Mouse (Mus musculus): Measurements from ENCODE around the gene Obscn.

Obscn gene

DNA sequence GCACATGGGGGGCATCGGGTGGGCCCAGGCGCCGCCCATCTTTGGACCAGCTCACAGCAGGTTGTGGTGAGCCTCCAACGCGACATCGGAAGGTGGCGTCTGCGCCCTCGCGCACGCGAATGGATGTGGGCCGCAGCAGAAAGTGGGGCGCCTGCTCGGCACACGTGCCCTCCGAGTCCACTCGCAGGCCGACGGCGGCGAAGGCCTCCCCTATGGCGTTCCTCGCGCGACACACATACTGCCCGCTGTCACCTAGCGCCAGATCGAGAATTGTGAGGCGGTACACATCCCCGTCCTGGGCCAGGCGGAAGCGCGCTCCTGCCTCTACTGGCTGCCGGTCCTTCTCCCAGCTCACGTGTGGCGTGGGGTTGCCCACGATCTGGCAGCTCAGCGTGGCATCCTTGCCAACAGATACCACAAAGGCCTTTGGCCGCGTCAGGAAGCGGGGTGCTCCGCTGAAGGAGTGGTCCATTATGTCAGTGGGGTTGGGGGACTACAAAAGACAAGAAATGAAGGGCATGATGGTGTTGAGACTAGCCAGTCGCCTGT is at the start of gene Obscn:
Gene Obscn (minus strand): TSS at position 499 of the 549 bp plus-strand sequence.
- no peak for DNase-seq (ENCODE audit: low spot score in 2 of 2)

DNA sequence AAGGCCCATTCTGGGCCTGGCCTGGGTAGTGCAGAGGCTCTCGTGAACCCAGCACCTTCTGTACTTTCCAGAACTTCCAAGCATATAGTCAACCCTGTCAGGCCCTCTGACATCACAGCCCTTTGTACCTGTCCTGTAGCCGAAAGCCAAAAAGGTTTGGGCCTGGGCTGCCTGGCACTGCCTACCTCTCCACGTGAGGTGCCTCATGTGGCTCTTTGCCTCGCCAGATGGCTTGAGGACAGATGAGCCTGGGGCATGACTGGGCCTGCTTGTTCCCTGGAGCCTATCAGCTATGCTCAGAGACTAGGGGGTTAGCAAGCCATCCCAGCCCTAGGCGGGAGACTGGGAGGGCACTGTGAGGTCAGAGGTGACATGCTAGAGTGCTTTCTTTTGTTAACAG is 49.3 kb upstream of the Obscn start:
- DNase-seq (ENCODE audit: low spot score in 2 of 2) = no peak

DNA sequence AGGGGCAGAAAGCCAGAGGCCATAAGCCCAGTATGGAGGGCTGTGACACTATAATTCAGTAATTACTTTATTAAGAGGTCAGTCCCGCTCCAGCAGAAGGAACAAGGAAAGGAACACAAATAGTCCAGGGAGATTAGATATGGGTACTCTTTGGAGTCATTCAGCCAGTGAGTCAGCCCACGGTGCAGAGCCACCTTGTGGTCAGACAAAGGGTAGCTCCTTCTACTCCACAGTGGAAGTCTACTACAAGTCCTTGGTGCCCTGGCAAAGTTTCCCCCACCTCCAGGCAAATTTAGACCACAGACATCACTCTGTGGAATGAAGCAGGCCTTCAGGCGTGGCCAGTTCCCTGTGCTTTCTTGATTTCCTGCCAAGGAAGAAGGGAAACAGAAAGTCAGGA is 47.6 kb upstream of the Obscn start:
- peak in 1 of 2 experiments; percentile 76 for DNase-seq (ENCODE audit: low spot score in 2 of 2)

DNA sequence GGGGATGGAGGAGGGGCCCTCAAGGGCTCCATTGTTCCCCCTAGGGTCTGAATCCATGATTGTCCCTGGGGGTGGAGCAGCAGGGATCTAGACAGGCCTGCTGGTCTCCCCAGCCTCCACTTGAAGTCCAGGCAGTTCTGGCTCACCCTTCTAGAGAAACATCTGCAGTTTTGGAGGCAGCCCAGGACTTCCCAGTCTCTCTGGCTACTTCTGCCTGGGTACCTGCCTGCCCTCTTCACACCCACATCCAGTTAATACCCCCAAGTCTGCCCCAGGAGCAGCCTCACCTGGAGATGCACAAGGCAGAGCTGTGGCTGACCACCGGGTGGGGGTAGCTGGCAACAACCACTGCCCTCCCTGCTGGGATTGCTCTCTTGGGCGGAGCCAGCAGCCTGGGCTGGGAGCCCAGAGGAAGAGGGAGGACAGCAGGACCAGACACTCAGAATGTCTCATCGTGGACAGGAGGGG is 46.7 kb upstream of the Obscn start, which contains the start of gene Gjc2:
Gene Gjc2 (minus strand): TSS at position 350 of the 468 bp plus-strand sequence.
- DNase-seq (ENCODE audit: low spot score in 2 of 2) = no peak

DNA sequence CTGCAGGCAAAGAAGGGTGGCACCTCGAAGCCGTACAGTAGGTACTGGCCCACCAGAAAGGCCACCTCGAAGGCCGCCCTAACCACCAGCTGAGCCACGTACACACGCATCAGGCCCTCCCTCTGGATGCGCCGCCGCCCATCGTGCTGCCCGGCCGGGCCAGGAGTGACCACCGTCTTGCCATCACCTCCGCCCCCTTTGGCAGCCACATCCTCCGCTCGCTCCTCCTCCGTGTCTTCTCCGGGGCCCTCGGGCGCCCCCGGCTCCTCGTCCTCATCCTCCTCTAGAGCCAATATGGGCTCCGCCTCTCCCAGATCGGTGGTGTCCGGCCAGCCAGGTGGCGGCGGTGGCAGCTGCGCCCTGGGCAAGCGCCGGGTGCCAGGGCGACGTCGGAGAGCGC is 40.7 kb upstream of the Obscn start:
- DNase-seq (ENCODE audit: low spot score in 2 of 2) = no peak

DNA sequence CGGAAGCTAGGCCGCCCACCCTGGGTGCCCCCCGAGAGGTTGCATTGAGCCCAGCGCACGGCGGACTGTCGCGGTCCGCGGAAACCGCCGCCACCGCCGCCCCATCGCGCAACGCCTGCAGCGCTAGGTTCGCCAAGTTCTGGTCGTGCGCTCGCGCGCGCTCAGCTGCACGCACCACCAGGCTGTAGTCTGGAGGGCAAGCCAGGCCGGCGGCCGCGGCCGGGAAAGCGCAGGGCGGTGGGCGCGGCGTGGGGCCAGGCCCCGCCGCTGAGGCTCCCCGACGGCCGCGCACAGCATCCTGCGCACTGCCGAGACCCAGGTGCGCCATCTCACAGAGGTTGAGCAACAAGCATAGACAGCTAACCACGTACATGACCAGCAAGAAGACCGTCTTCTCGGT is 40.3 kb upstream of the Obscn start:
- DNase-seq (ENCODE audit: low spot score in 2 of 2) = no peak

DNA sequence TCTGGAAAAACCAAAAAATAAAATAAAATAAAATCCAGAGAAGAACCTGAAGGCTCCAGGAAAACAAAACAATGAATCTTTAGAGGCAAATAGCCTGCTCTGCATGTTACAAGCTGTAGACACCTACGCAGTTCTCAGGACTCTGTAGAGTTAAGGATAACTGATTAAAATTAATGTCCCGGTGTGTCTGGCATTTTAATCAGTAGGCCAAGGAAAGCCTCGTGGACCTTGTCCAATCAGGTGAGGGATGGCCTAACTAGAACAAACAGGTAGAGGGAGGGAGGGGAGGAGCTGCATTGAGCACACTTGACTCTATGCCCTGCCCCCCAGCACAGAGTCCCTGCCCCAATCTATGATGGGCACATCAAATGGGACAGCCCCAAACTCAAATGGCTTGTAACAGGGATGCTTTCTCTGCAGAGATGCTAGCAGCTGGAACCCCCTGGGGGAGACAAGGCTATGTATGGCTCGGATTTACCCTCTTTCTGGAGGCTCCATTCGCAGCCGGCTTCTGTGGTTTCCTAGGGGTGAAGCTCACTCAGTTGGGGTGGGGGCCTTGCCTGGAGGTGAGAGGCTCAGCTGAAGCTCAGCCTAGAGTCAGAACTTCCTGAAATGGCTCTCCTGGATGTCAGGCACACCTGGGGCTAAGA is 38.1 kb upstream of the Obscn start:
- no peak for DNase-seq (ENCODE audit: low spot score in 2 of 2)

DNA sequence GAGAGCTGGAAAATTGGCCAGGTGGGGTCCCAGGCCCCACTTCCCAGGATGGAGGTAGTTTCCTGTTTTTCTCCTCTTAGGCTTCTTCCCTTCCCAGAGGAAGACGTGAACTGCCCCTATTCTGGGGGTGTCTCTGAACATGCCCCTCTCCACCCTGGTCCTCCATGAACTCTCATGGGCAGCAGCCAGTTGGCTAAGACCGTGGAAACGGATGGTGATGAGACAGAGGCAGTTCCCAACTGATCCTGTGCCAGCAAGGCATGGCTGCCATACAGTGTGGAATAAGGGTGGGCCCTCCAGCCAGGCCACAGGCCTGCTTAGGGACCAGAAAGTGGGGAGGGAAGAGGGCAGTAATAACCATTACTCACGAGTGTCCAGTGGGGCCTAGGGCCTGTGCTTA is 34.3 kb upstream of the Obscn start:
- no peak for DNase-seq (ENCODE audit: low spot score in 2 of 2)

DNA sequence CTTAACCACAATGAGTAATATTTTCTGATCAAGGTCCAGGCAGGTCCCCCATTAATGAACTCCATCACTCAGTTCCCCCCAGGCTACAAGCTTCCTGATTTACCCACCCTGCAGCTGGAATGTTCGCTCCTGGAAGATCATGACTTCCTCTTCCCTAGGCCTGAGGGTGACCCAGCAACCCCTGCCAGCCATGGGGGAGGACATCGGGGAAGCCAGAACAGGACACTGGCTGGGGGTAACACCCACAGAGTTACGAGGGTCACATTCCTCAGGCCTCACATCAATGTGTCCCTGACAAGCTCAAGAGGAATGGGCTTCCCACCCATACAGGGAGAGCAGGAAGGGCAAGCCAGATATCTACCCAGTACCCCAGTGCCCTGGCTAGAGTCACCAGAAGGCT is 33.6 kb upstream of the Obscn start:
- DNase-seq (ENCODE audit: low spot score in 2 of 2) = no peak

DNA sequence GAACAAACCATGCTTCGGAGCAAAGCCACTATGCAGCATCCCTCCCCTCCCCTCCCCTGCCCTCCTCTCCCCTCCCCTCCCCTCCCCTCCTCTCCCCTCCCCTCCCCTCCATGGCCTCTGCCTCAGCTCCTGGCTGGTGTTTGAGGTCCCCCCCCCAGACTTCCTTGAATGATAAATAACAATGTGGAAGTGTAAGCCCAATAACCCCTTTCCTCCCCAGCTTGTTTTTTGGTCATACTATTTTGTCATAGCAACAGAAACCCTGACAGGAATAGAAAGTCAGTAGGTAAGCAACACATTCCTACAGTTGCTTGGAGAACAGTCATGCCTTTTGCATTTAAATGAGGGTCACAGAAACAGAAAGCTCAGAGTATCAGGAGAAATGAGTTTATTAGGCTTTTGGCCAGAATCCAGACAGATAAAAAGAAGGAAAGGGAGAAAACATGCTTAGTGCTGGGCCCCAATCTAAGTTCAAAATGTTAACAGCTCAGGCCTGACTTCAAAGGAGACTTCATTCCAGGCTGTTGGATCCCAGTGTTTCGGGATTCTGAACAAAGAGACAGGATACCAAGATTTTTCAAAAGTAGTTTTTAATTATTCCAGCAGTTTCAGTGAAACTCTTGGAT is 29.5 kb upstream of the Obscn start:
- DNase-seq (ENCODE audit: low spot score in 2 of 2) = no peak

DNA sequence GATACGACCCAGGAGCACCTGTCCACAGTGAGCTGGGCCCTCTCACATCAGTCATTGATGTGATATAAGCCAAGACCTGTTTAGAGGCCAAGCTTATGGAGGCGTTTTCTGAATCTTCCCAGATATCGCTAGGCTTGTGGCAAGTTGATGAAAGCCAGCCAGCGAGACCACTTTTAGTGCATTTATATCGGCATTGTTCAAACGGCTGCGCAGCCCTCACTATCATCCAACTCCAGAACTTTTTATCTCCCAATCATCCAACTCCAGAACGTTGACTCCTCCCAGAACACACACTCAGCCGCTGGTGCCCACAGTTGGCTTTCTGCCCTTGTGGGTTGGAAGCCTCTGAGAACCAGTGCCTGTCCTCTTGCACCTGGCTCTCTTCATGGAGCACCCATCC is 28.2 kb upstream of the Obscn start:
- peak; percentile 78 to 85 for DNase-seq (ENCODE audit: low spot score in 2 of 2)

DNA sequence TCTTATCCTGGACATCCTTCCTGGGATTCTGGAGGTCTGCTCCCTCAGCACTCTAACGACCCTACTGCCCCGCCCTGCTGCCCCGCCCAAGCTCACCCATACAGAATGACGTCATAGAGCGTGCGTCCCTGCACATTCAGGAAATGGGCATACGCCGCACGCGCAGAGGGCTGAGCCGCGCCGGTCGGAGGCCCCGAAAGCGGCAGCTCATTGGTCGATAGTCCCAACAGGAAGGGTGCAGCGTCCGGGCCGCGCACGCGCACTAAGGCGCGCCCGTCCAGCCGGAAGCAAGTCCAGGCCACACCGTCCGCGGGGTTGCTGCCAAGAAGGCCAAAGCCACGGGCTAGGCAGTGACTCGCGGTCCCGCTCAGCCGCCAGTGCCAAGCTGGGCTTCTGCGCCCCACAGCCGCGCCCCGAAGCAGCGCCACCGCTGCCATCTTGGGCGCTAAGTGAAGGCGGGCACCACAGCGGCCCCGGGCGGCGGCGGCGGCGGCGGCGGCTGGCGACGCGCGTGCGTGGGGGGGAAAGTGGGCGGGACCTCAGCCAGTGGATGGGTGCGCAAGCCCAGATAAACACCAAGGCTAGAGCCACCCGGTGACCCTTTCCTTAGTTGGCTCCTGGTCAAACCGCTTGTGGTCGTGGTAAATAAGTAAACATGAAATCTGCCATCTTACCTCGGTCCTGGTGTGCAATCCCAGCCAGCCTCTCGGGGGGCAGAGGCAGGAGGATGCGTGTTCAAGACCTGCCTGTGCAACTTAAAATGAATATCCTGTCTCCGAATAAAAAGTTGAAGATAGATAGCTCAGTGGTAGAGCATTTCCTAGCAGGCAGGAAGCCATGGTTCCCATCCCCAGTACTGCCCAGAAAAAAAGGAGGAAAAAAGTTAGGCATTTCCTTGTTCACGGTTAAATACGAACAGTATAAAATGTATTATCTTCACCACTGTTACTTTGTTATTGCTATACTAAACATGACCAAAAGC is 27.3 kb upstream of the Obscn start, which contains the start of gene Iba57:
Gene Iba57 (minus strand): TSS at position 485 of the 982 bp plus-strand sequence.
- DNase-seq (ENCODE audit: low spot score in 2 of 2) = peak; percentile 95 to 97

DNA sequence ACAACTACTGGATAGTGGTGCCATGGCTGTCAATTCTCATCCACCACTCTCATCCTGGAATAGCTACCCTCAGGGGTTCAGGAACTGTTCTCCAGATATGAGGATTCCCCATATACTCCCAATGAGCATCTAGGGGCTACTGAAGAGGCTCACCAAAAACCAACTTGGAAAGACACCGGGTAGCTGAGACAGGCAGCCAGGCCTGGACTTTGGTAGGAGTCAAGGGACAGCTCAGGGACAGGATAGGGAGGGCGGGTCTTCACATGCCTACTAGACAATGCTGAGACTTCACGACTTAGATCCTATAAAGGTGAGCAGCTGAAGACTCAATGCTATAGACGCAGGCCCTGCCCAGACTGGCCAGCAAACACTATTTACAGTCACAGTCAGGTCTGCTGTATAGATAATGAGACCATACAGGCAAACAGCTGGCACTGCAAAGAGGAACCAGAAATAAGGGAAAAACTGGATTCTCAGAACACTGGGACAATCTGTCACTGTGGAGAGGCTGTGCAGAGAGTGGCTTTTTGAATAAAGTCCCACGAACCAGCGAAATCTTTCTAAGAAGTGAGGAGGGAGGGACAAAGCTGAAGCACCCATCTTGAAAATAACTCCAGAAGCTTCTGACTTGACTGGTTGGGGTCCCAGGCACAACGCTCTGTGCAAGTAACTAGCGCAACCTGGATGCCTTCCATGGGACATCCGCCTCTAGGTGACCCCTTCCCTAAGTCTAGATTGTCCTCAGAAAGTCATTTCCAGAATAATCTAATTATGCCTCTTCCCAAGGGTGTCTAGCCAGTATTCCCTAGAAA is 26.4 kb upstream of the Obscn start:
- no peak for DNase-seq (ENCODE audit: low spot score in 2 of 2)

DNA sequence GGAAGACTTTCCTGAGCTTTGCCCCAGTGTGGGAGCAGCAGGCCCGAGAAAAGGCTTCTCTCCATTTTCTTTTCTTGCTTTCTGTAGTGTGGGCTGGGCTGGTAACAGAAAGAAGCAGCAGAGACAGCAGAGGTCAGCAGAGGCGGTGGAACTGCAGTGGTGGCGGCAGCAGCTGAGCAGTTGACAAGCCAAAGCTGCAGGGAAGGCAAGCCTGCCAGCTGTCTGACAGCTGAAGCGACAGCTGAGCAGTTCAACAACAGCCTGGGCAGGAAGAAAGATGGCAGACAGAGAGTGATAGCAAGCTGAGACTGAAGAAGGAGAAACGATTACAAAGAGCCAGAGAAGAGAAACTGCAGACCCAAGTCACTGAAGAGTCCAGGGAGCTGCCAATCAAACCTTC is 25.2 kb upstream of the Obscn start:
- no peak for DNase-seq (ENCODE audit: low spot score in 2 of 2)

DNA sequence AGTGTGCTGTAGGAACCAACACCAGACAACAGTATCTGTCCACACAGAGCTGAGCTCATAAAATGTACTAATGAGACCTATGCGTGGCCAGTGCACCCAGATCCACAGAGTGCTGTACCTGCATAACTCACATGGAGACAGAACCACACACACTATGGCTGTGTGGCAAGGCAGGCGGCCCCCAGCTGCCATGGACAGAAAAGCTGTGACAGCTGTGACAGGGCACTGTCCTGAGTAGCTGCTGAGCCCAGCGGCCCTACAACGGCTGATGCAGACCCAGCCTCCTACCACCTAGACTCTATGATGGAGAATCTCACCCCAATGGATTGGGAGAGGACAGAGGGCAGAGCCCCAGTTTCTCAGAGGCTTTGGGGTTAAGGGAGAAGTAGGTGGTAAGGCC is 23.4 kb upstream of the Obscn start:
- DNase-seq (ENCODE audit: low spot score in 2 of 2) = no peak

DNA sequence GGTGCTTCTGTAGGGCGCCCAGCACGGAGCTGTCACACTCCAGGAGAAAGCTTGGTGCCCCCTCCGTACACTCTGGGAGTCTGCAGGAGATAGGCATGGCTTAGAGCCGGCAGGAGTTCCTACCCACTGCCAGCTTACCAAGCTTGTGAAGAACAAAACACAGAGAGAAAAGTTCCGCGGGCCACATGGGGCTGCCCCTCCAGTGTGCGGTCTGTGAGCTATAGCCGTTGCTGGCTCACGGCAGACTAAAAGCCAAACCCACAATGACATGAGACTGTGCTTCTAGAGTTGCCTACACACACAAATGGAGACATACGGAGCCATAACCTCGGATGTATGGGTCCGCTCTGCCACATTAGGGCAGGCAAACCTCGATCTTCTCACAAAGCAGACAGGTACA is 22.9 kb upstream of the Obscn start:
- DNase-seq (ENCODE audit: low spot score in 2 of 2) = no peak

DNA sequence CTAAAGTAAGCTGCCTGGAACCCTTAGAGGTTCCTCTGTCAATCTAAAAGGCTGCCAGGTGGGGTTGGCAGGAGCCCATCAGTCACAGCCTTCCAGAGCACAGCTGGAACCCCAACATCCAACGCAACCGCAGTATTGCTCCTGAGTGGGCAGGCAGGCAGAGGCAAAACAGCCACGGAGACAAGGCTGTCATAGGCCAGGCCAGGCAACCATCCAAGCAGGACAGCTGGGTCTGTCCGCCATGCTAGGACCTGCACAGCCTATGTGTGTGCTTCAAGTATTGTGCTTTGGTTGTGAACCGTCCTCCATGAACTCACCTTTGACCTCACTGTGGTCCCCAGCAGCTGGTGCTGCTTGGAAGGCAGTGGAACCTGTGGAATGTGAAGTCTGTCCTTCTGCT is 19.7 kb upstream of the Obscn start:
- DNase-seq (ENCODE audit: low spot score in 2 of 2) = no peak

DNA sequence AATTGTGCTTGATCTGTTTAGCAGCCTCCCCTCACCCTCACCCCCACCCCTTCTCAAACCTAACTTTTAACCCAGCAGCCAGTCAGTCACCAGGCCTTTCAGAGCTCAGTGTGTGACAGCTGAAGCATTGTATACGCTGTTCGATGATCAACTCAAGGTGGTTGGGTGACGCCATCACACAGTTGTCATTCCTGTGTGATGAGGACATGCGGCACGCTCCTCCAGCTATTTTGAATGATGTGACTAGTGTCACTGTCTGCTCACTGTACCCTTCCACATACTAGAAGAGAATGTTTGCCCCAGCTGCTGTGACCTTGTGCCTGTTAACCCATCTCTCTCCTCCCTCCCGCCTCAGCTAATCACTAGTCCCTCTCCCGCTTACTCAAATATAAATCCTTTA is 18.0 kb upstream of the Obscn start:
- no peak for DNase-seq (ENCODE audit: low spot score in 2 of 2)

DNA sequence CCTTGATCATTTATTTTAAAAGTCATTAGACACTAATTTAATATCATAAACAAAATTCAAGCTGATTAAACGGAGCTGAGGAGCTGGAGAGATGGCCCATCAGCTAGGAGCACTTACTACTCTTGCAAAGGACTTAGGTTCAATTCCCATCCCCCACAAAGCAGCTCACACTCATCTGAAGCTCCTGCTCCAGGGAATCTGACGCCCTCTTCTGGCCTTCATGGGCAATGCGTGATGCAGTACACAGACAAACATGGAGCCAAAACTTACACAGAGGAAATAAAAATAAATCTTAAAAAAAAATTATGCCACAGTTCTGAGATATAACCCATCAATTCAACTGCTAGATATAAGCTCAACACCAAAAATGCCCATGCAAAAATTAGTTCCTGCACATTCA is 15.5 kb upstream of the Obscn start:
- no peak for DNase-seq (ENCODE audit: low spot score in 2 of 2)

DNA sequence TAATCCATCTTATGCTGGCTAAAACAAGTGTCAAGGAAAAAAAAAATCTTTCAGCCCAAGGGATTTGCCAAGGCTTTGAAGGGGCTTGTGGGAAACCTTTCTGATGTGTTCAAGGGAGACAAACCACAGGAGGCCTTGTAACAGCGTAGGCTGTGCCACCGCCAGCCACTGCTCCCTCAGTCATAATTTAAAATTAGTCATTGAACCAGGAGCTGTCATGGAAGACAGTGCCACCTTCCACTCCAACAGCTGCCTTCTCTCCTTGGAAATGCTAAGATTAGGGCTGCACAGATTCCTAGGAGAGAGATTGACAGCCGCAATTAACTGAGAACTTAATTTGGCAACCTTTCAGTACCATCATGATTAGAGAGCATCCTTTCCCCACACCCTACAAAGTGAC is 13.1 kb upstream of the Obscn start:
- DNase-seq (ENCODE audit: low spot score in 2 of 2) = no peak

DNA sequence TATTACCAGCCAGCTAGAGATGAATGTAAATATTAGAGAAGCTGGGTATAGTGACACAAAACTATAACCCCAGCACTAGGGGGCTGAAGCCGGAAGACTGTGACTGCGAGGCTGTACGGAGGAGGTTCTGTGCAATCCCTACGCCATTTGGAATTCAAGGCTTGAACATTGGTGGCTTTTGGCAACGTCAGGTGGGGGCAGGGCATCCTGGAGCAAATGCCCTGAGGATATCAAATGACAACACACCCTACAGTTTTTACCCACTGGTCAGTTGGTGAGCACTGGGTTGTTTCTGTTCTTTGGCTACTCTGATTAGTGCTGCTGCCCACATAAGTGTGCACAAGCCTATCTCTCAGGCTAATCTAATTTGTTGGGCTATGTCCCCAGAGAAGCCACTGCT is 6.8 kb upstream of the Obscn start:
- DNase-seq (ENCODE audit: low spot score in 2 of 2) = no peak
